Mouse (Mus musculus): Measurements from ENCODE around the gene Frs3. TPM values are rescaled to one million over a fixed set of nuclear protein-coding genes. Genes with fewer than 3 reads are reported as not detected.

The Frs3 gene
- polyA plus RNA-seq, 1 experiment, result 28.9 TPM

DNA sequence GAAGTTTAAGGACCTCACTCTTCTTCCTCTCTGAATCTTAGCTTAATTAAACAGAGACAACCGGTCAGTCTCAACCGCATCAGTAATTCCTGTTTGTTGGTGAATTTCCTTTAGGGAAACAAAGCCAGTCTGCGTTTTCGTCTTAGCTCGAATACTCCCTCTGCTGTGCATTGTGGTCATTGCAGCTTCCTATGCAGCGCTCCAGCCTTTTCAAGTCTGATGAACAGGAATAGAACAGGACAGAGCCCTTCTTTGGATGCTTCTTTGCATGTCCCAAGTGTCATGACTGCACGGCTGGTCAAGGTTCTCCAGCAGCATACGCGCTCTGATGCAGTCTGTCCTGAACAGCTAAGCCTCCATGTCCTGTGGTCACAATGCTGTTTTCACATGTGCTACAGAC is 12.2 kb upstream of the Frs3 start:
- H3K4me3 ChIP-seq (ENCODE audit: insufficient read depth, low read depth, low read length), result no peak overlapping the region
- no peaks in the 10 kb centered on the region for H3K27me3 ChIP-seq (replicated peaks; ENCODE audit: control insufficient read depth, insufficient read depth, low read length)
- 17% methylated on average over 9 of the region's 9 CpGs for WGBS
- peak; percentile 88 for TF ChIP-seq CTCF (conservative IDR thresholded peaks at IDR 0.05; ENCODE audit: insufficient read depth, insufficient read length, low read depth, low read length)
- TF ChIP-seq POLR2A (IDR thresholded peaks at IDR 0.05; ENCODE audit: low read depth, low read length), result no peak
- H3K27ac ChIP-seq (ENCODE audit: insufficient read depth, low read depth, low read length), result no peak overlapping the region
- no peaks in the 10 kb centered on the region for H3K36me3 ChIP-seq (ENCODE audit: control insufficient read depth, insufficient read depth, low read length)
- H3K4me1 ChIP-seq (ENCODE audit: control insufficient read depth, insufficient read depth, low read length), result peaks cover 3% of the 10 kb centered on the region; the same call in 1 of the 2 replicates
- DNase-seq, result peak; percentile 76

DNA sequence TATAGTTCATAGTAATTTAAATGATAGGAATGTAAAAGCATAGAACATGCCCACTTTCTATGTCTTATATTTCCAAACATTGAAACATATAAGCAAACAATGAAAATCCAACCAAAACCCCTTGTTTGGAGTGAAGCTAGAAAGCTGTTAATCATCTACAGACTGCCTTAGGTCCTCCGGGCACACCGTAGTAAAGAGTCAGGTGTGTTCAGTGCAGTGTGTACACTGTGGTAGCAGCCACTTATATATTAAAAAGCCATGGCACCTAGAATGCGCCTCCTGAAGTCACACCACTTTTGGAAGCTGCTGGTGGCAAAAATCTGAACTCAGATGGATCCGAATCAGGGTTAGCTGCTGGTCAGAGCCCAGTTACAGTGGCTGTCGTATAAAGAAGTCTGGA is 10.6 kb upstream of the Frs3 start:
- Histone ChIP-seq H3K27me3 (replicated peaks; ENCODE audit: control insufficient read depth, insufficient read depth, low read length) (no peaks in the 10 kb centered on the region), H3K36me3 (ENCODE audit: control insufficient read depth, insufficient read depth, low read length) (no peaks in the 10 kb centered on the region), H3K4me3 (ENCODE audit: insufficient read depth, low read depth, low read length) (no peak overlapping the region), H3K4me1 (ENCODE audit: control insufficient read depth, insufficient read depth, low read length) (no peaks in the 10 kb centered on the region), H3K27ac (ENCODE audit: insufficient read depth, low read depth, low read length) (no peak overlapping the region)
- no peak for DNase-seq
- TF ChIP-seq CTCF (conservative IDR thresholded peaks at IDR 0.05; ENCODE audit: insufficient read depth, insufficient read length, low read depth, low read length) (no peak), POLR2A (IDR thresholded peaks at IDR 0.05; ENCODE audit: low read depth, low read length) (no peak)
- 45% methylated on average over 5 of the region's 5 CpGs for WGBS

DNA sequence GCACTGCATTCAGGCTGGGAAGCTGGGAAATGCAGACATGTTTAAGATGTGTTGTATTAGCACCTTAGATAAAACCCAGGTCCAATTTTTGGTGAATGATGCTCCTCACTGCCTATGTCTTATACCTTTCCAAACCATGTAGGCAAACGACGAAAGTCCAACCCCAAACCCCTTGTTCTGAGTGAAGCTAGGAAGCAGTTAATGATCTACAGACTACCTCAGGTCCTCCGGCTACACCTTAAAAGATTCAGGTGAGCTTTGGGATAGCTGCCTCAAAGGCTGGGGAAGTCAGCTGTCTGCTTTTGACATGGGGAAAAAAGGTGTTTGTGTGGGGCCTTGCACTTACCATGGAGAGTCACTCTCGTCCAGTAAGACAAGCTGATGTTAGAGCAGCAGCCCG is 10.1 kb upstream of the Frs3 start:
- no peak for DNase-seq
- TF ChIP-seq CTCF (conservative IDR thresholded peaks at IDR 0.05; ENCODE audit: insufficient read depth, insufficient read length, low read depth, low read length), result no peak
- TF ChIP-seq POLR2A (IDR thresholded peaks at IDR 0.05; ENCODE audit: low read depth, low read length), result no peak
- Histone ChIP-seq H3K36me3 (ENCODE audit: control insufficient read depth, insufficient read depth, low read length) (no peaks in the 10 kb centered on the region), H3K4me3 (ENCODE audit: insufficient read depth, low read depth, low read length) (no peak overlapping the region), H3K27ac (ENCODE audit: insufficient read depth, low read depth, low read length) (no peak overlapping the region), H3K27me3 (replicated peaks; ENCODE audit: control insufficient read depth, insufficient read depth, low read length) (no peaks in the 10 kb centered on the region), H3K4me1 (ENCODE audit: control insufficient read depth, insufficient read depth, low read length) (no peaks in the 10 kb centered on the region)
- WGBS, result 49% methylated on average over 5 of the region's 5 CpGs

DNA sequence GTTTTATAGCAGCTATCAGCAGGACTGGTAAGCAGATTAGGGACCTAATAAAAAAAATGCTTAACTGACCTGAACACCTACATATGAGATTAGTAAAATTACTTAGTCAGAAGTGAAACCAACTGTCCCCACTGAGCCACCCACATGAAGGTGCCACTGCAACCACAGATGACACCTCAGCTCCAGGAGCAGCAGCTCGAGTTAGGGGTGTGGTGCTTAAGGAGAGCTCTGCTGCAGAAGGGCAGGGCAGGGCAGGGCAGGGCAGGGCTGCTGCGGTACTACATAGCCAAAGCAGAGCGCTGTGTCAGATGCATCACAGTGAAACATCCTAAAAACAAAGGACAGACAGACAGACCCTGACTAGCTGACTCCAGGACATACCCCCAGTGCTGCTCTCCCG is 6.0 kb upstream of the Frs3 start:
- no peak for TF ChIP-seq POLR2A (IDR thresholded peaks at IDR 0.05; ENCODE audit: low read depth, low read length)
- no peak for TF ChIP-seq CTCF (conservative IDR thresholded peaks at IDR 0.05; ENCODE audit: insufficient read depth, insufficient read length, low read depth, low read length)
- no peak for DNase-seq

DNA sequence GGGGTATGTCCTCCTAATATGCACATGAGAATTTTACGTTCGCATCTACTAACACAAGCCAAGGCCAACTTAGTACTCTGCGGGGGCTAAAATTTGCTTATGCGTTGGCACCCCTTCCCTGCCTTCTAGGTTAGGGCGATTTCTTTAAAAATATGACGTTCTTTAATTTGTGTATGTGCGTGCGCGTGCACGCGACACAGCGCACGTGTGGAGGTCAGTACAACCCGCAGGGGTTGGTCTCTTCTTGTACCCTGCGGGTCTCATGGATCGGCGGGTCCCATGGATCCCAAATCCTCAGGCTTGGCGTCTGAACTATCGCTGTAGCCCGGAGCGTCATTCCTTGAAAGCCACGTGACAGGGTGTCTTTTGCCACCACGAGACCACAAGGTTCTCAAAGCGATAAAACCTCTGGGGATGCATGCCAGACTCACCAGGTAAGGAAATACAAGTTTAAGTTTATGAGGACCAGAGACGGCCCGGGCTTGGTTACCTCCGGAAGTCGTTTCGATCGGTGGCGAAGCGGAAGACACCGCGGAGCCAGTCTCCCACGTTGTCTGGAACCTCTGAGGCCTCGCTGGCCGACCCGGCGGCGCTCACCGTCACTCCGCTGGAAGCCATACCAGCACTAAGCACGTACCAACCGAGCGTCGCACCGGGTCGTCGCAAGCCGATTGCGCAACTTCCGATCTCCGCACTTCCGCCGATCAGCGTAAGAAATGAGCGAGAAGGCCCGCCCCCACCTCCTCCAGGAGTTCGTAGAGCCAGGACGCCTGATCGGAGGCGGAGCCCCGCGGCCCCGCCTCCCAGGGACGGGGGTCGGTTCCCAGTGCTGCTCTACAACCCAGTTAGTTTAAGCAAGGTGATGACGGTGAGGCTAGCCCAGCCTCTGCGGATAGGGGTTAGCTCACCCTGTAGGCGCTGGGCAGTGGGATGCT is 1.2 kb upstream of the Frs3 start:
- Histone ChIP-seq H3K27me3 (replicated peaks; ENCODE audit: control insufficient read depth, insufficient read depth, low read length) (no peaks in the 10 kb centered on the region), H3K27ac (ENCODE audit: insufficient read depth, low read depth, low read length) (peak overlapping the region; percentile 37; the same call in 1 of the 2 replicates), H3K4me3 (ENCODE audit: insufficient read depth, low read depth, low read length) (peak overlapping the region; percentile 77), H3K4me1 (ENCODE audit: control insufficient read depth, insufficient read depth, low read length) (peaks cover 7% of the 10 kb centered on the region; the same call in 1 of the 2 replicates), H3K36me3 (ENCODE audit: control insufficient read depth, insufficient read depth, low read length) (no peaks in the 10 kb centered on the region)
- WGBS, result under 1% methylated on average over 70 of the region's 70 CpGs
- peak; percentile 98 for DNase-seq
- TF ChIP-seq POLR2A (IDR thresholded peaks at IDR 0.05; ENCODE audit: low read depth, low read length) (peak; percentile 62), CTCF (conservative IDR thresholded peaks at IDR 0.05; ENCODE audit: insufficient read depth, insufficient read length, low read depth, low read length) (no peak)

More for the DNA sequence above, 6.0 kb upstream of the Frs3 start:
- WGBS, result 80% methylated on average over 4 of the region's 4 CpGs
- Histone ChIP-seq H3K27me3 (replicated peaks; ENCODE audit: control insufficient read depth, insufficient read depth, low read length) (no peaks in the 10 kb centered on the region), H3K27ac (ENCODE audit: insufficient read depth, low read depth, low read length) (no peak overlapping the region), H3K4me3 (ENCODE audit: insufficient read depth, low read depth, low read length) (no peak overlapping the region), H3K36me3 (ENCODE audit: control insufficient read depth, insufficient read depth, low read length) (no peaks in the 10 kb centered on the region), H3K4me1 (ENCODE audit: control insufficient read depth, insufficient read depth, low read length) (peaks cover 4% of the 10 kb centered on the region; the same call in 1 of the 2 replicates)

DNA sequence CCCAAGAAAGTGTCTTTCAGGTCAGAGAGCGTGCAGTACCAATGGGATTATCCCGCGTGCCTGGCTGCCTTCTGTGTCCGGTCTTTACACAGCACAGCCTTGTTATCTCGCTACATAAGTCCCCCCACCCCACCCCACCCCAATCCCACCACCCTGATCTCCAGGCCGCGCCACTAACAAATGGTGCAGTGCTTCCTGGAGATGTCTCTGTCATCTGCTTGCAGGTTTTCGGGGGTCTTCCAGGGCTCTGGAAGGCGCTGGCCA is 554 bp upstream of the Frs3 start, which contains the start of gene Tomm6:
TSS of gene Tomm6 (minus strand) at position 43 of the 264 bp plus-strand sequence.
- no peaks in the 10 kb centered on the region for H3K36me3 ChIP-seq (ENCODE audit: control insufficient read depth, insufficient read depth, low read length)
- H3K27ac ChIP-seq (ENCODE audit: insufficient read depth, low read depth, low read length), result peak within 1 kb of the TSS; percentile 37; the same call in 1 of the 2 replicates
- peaks cover 7% of the 10 kb centered on the region; the same call in 1 of the 2 replicates for H3K4me1 ChIP-seq (ENCODE audit: control insufficient read depth, insufficient read depth, low read length)
- no peaks in the 10 kb centered on the region for H3K27me3 ChIP-seq (replicated peaks; ENCODE audit: control insufficient read depth, insufficient read depth, low read length)
- DNase-seq, result no peak
- 0% methylated on average over 9 of the region's 9 CpGs for WGBS
- TF ChIP-seq CTCF (conservative IDR thresholded peaks at IDR 0.05; ENCODE audit: insufficient read depth, insufficient read length, low read depth, low read length) (no peak), POLR2A (IDR thresholded peaks at IDR 0.05; ENCODE audit: low read depth, low read length) (no peak)
- peak within 1 kb of the TSS; percentile 77 for H3K4me3 ChIP-seq (ENCODE audit: insufficient read depth, low read depth, low read length)

DNA sequence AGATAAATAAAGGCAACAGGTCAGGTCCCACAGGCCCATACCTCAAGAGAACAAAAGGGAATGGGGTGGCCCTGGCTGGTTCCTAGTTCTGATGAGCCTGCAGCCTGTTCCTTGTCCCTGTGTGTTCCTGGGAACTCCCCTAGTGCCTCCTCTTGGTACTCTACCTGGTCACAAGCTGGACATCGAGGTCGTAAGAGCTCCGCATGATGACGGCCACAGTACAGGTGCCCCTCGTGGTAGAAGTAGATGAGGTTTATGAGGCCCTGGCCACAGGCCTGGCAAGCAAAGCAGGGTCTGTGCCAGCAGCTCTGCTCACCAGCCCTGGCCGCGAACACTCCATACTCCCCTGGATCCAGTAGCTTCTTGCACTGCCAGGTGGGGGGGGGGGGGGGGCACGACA is 1.1 kb downstream of the Frs3 start:
- Histone ChIP-seq H3K27ac (ENCODE audit: insufficient read depth, low read depth, low read length) (no peak overlapping the region), H3K27me3 (replicated peaks; ENCODE audit: control insufficient read depth, insufficient read depth, low read length) (no peaks in the 10 kb centered on the region), H3K36me3 (ENCODE audit: control insufficient read depth, insufficient read depth, low read length) (no peaks in the 10 kb centered on the region), H3K4me3 (ENCODE audit: insufficient read depth, low read depth, low read length) (no peak overlapping the region), H3K4me1 (ENCODE audit: control insufficient read depth, insufficient read depth, low read length) (peaks cover 13% of the 10 kb centered on the region; the same call in 1 of the 2 replicates)
- no peak for DNase-seq
- TF ChIP-seq POLR2A (IDR thresholded peaks at IDR 0.05; ENCODE audit: low read depth, low read length) (no peak), CTCF (conservative IDR thresholded peaks at IDR 0.05; ENCODE audit: insufficient read depth, insufficient read length, low read depth, low read length) (no peak)
- WGBS, result 78% methylated on average over 8 of the region's 8 CpGs
